Mouse (Mus musculus): ENCODE results near the gene Eif2s1.
A peak's percentile ranks its signal among the peaks of the same experiment; 100 is the strongest.

DNA sequence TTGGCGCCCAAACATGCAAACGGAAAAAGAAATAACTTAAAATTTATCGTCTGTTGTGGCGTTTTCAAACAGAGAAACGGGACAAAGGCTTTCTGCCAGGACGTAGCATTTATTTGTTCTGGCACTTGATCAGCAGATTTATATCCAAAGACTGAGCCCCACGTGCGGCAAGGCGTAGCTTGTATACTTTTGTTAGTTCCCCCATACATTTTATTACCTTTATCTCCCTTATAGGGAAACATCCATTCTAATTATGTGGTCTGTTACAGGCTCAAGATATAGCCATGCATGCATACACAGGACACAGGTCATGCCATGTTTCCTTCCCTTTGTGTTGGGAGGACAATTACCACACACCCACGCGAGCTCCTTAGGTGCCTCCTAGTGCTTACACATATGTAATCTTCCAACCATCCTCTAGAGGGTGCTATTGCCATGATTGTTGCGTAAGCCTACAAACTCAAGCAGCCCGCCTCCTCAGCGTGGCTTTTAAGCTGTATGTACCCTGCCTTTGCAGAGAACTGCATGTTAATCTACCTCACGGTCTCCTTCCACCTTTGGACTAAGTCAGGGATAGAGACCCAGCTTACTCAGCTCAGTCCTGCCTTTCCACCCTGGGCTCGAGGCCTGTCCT, 57.6 kb downstream of the Eif2s1 start:
- TF ChIP-seq MAX (IDR thresholded peaks at IDR 0.05) = no peak
- TF ChIP-seq CTCF (IDR thresholded peaks at IDR 0.05; ENCODE audit: control insufficient read depth, insufficient read depth, insufficient read length) = peak; percentile 79
- TF ChIP-seq USF1 (IDR thresholded peaks at IDR 0.05; ENCODE audit: low read depth) = no peak
- no peak for TF ChIP-seq MYOD1 (IDR thresholded peaks at IDR 0.05; ENCODE audit: control insufficient read depth, insufficient read length, low read depth)
- TF ChIP-seq FOSL1 (IDR thresholded peaks at IDR 0.05; ENCODE audit: insufficient read depth, low read length, poor library complexity, severe bottlenecking) = no peak
- TF ChIP-seq MYOG (IDR thresholded peaks at IDR 0.05; ENCODE audit: control insufficient read depth, extremely low read depth, insufficient read length) = no peak
